Mouse (Mus musculus): ENCODE measurements around the gene Nod1.
"Not testable (repeated sequence)": the region's sequence is repeated elsewhere in the genome, so short reads cannot be mapped to it uniquely, and the experiment has no call there.

The Nod1 gene

DNA sequence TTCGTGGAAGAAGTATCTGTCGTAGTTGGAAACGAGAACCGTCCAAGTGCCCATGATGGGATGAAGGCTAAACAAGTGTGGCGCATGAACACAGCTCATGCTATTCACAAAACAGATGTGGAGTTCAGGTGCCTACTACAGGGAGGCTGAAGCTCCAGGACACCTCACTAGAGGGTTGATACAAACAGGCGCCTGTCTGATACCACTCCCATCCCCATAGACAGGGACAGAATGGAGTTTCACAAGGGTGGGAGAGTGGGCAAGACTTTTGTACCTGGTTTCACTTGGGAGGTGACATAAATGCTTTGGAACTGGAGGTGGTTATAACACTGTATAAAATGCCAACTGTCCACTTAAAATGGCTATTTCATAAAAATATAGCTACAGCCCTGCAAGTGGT lies 7.0 kb upstream of the Nod1 start:
- no peak for DNase-seq (ENCODE audit: low spot score)

- no peak for DNase-seq (ENCODE audit: low spot score)
Measured at GRCm38 (mm10) chr6:54975616-54976015, 3.2 kb upstream of the Nod1 start.

- peak; percentile 40 for DNase-seq (ENCODE audit: low spot score)
Measured at GRCm38 (mm10) chr6:54974501-54974900, 2.1 kb upstream of the Nod1 start.

- DNase-seq (ENCODE audit: low spot score), result peak; percentile 50
Measured at GRCm38 (mm10) chr6:54972929-54973211, 458 bp upstream of the Nod1 start.

- DNase-seq (ENCODE audit: low spot score), result no peak
Measured at GRCm38 (mm10) chr6:54971731-54972110, 691 bp downstream of the Nod1 start.

GRCm38 (mm10) chr6:54970506-54970905 lies 1.9 kb downstream of the Nod1 start:
- DNase-seq (ENCODE audit: low spot score), result no peak

DNA sequence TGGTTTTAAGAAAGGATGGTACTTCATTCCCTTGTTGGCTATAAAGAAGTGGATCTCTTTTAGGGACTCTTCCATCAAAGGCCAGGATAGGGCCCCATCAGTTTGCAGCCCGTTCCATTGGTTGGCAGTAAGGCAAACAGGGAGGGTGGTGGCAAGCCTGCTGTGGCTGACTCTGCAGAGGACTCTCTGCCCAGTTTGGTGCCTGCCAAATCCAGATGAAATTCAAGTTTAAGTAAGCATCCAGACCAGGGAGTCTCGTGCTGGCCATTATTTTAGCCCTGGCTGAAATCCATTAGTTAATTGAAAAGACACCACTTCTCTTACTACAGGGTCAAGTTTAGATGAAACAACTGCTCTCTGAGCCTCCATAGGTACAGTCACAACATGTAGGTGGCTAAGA lies 2.6 kb downstream of the Nod1 start:
- DNase-seq (ENCODE audit: low spot score), result no peak

- no peak for DNase-seq (ENCODE audit: low spot score)
Measured at GRCm38 (mm10) chr6:54967591-54967990, 4.8 kb downstream of the Nod1 start.

DNA sequence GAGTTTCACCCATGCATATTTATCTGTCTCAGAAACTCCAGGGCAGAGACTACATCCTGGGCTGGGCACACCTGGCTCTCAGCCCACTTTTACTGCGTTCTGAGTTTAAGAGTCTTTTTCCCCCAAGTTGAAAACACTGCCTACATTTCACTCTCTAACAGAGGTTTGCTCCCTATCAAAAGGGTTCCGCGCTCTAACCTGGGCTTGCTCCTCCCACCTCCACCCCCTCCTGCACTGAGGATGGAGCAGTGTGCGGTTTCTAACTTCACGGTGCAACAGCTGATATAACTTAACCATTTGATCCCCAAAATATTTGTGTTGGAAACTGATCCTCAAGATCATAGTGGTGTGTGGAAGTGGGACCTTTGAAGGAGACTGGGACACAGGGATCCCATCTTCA lies 7.2 kb downstream of the Nod1 start:
- peak; percentile 49 for DNase-seq (ENCODE audit: low spot score)

DNA sequence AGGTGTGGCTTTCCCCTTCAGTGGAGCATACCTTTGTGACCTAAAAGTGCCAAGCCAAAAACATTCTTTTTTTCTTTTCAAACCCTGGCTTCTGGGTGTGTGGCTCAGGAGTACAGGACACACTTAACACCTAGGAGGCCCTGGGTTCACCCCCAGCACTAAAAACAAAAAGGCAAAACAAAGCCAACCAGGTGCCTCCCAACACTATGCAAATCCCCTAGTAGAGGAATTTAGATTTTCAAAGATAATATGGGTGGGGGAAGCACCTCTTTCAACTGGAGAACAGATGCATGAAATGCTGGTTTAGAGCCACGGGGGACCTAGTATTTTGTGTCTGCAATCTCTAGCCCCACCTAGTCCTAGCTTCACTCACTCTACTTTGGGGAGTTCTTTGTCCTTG lies 7.7 kb downstream of the Nod1 start:
- no peak for DNase-seq (ENCODE audit: low spot score)

- DNase-seq (ENCODE audit: low spot score), result no peak
Measured at GRCm38 (mm10) chr6:54963599-54963998, 8.8 kb downstream of the Nod1 start.

- DNase-seq (ENCODE audit: low spot score), result no peak
Measured at GRCm38 (mm10) chr6:54957655-54958054, 14.8 kb downstream of the Nod1 start.

GRCm38 (mm10) chr6:54956425-54956824 lies 16.0 kb downstream of the Nod1 start:
- no peak for DNase-seq (ENCODE audit: low spot score)

- no peak for DNase-seq (ENCODE audit: low spot score)
Measured at GRCm38 (mm10) chr6:54955949-54956348, 16.5 kb downstream of the Nod1 start.

DNA sequence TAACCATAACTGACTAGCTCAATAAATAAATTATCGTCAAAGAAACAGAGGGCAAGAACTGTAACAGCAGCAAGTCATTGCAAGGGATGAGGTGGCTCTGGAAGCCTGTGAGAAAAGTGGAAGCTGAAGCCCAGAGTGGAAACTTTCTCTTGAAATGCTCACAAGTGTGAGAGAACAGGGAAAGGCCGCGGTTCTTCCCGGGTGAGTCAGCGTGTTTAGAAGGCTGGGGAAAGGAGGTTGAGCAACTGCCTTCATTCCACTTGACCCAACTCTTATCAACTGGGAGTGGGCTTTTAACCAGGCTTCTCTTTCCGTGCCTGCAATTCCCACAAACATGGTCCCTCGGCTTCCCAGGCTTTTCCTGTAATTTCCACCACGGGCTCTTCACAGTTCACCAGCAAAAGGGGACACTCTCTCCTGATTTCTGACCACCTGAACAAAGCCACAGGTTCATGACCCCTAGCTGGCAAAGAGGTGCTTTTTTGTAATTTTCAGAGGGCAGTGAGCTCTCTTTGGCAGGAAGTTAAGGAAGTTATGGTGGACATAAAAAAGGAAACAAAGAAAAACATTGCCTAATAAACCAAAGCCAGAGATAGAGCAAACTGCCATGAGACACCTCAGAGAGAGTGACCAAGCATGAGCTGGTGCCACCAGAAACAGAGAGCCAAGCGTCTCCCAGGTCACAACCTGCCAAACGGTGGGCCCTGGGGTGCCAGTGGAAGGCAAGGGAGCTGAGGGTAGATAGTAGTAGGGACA lies 17.6 kb downstream of the Nod1 start:
- no peak for DNase-seq (ENCODE audit: low spot score)

DNA sequence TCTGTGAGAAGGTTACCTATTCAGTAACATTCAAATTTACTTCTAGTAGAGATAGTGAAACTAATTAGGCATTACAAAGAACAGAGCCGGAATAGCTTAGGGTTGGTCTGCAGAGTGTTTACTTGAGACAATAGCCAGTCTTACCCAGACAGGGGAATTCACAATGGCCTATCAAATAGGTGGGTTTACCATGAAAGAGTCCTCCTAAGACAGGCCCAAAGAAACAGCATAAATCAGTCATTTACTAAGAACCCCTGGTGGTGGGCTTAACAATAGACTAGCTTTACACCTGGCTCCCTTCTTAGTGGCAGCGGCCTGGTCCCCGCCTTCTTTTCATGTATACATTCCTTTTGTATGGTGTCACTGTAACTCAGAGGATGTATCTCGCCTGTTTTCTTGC lies 19.0 kb downstream of the Nod1 start:
- DNase-seq (ENCODE audit: low spot score), result not testable (repeated sequence)

DNA sequence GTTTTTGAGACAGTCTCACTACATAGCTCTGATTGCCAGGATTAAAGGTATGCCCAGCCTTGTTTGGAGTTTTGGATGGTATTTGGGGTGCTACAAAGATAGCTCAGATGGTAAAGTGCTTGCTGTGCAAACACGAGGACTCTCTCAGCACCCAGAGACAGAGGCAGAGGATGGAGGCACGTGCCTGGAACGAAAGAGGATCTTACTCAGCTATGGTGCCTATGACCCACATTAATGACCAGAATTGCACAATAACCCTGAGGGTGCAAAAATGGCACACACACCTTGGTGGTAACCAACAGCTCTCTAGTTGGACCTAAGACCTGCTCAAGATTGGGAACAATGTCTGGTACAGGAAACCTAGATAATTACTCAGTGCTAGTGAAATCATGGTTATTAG lies 19.9 kb downstream of the Nod1 start:
- DNase-seq (ENCODE audit: low spot score), result no peak

- DNase-seq (ENCODE audit: low spot score), result no peak
Measured at GRCm38 (mm10) chr6:54948682-54949081, 23.7 kb downstream of the Nod1 start.

DNA sequence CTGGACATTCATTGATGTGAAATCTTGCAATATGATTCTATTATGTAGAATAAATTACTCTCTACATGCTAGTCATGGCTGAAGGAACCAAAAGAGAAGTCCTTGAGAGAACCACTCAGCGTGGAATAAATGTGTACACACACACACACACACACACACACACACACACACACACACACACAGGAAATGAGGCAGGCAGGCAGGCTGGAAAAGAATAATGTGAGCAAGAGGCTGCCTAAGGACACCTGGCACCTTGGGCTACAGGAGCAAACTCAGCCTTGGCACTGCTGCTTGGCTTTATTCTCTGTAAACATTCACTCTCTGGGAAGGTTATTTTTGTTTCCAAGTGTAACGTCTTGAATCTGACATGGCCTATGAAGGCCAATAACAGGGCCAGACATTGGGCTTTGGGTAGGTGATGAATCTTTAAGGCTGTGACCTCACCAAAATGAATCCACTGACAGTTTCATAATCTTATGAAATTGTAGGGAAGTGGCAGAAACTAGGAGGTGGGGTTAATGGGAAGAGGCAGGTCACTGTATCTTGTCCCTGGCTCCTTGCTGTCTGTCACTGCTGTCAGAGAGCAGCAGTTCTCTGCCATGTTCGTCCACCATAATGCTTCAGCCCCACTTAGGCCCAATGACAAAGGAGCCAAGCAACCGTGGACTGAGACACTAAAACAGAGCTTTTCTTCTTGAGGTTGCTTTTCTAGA lies 26.0 kb downstream of the Nod1 start:
- no peak for DNase-seq (ENCODE audit: low spot score)

GRCm38 (mm10) chr6:54944551-54944950 lies 27.9 kb downstream of the Nod1 start:
- DNase-seq (ENCODE audit: low spot score), result no peak

- DNase-seq (ENCODE audit: low spot score), result no peak
Measured at GRCm38 (mm10) chr6:54943753-54944152, 28.7 kb downstream of the Nod1 start.

GRCm38 (mm10) chr6:54943292-54943691 lies 29.1 kb downstream of the Nod1 start:
- no peak for DNase-seq (ENCODE audit: low spot score)

GRCm38 (mm10) chr6:54941149-54941548 lies 31.3 kb downstream of the Nod1 start:
- DNase-seq (ENCODE audit: low spot score), result no peak

- DNase-seq (ENCODE audit: low spot score), result no peak
Measured at GRCm38 (mm10) chr6:54940126-54940525, 32.3 kb downstream of the Nod1 start.

Measured in T-cell, adult 2 months (primary cell).